Mouse (Mus musculus) heart, embryonic 12.5 days (tissue): ENCODE measurements around the gene Bloc1s5. TPM values are rescaled to one million over a fixed set of nuclear protein-coding genes. Genes with fewer than 3 reads are reported as not detected.
"Not testable (repeated sequence)": the region's sequence is repeated elsewhere in the genome, so short reads cannot be mapped to it uniquely, and the experiment has no call there.

ENCODE experiments used
- ATAC-seq: fragments of 200-750 bp; cut with Nextera tagmentation; 2 replicates; pipeline ENCODE4 v1.8.0; 2017; ENCODE audit warnings: moderate TSS enrichment, moderate library complexity; ENCODE audit not compliant: insufficient number of reproducible peaks, low FRiP score
- H3K27ac ChIP-seq: fragments of 300-500 bp; sonication (generic); 2 replicates; pipeline ENCODE4 v1.5.1; 2016; ENCODE audit warnings: mild to moderate bottlenecking, moderate library complexity; ENCODE audit not compliant: poor library complexity, severe bottlenecking
- H3K27me3 ChIP-seq: fragments of 300-500 bp; sonication (generic); replicated peaks from 2 replicates; pipeline ENCODE4 v1.6.1; 2016; ENCODE audit warnings: mild to moderate bottlenecking, moderate library complexity
- H3K36me3 ChIP-seq: fragments of 300-500 bp; sonication (generic); 2 replicates; pipeline ENCODE4 v1.6.1; 2016; ENCODE audit warnings: mild to moderate bottlenecking, moderate library complexity
- H3K4me1 ChIP-seq: fragments of 300-500 bp; sonication (generic); replicated peaks from 2 replicates; pipeline ENCODE4 v1.6.1; 2016; ENCODE audit warnings: mild to moderate bottlenecking
- H3K4me2 ChIP-seq: fragments of 300-500 bp; sonication (generic); 2 replicates; pipeline ENCODE4 v1.6.1; 2016; ENCODE audit warnings: mild to moderate bottlenecking, moderate library complexity
- H3K4me3 ChIP-seq: fragments of 300-500 bp; sonication (generic); 2 replicates; pipeline ENCODE4 v1.5.1; 2016; ENCODE audit warnings: mild to moderate bottlenecking
- H3K9ac ChIP-seq: fragments of 300-500 bp; sonication (generic); 2 replicates; pipeline ENCODE4 v1.6.1; 2016; ENCODE audit warnings: mild to moderate bottlenecking, moderate library complexity
- H3K9me3 ChIP-seq: fragments of 300-500 bp; sonication (generic); replicated peaks from 2 replicates; pipeline ENCODE4 v1.6.1; 2016; ENCODE audit warnings: mild to moderate bottlenecking, moderate library complexity
- WGBS: fragments of 180-500 bp; shearing (Covaris S2); methylation state at CpG from one replicate; pipeline ENCODE4 v1.1.7; 2016; 5-methylcytosine and 5-hydroxymethylcytosine counted together
- polyA plus RNA-seq: library from polyadenylated mRNA; unstranded; fragments of >200 nt; fragmentation: Nextera tagmentation; extraction: Ambion mirVana; gene quantifications from 2 replicates; pipeline ENCODE4 v1.2.1, GENCODE M21; 2016

Bloc1s5 gene
- polyA plus RNA-seq, 1 experiment from 2014 or later = 16.9 TPM

GRCm38 (mm10) chr13:38618001-38618630, 16.8 kb downstream of the Bloc1s5 start:
- not testable (repeated sequence) for H3K9me3 ChIP-seq, H3K4me3 ChIP-seq, H3K9ac ChIP-seq, H3K4me2 ChIP-seq, H3K27me3 ChIP-seq, H3K27ac ChIP-seq, ATAC-seq
- 46% methylated on average over 4 of the region's 4 CpGs for WGBS
- Histone ChIP-seq H3K36me3 (peaks cover 13% of the 10 kb centered on the region), H3K4me1 (peaks cover 27% of the 10 kb centered on the region)

- WGBS = 63% methylated on average over 4 of the region's 4 CpGs
- Histone ChIP-seq H3K36me3 (peaks cover 23% of the 10 kb centered on the region), H3K4me2 (no peak overlapping the region)
Measured at GRCm38 (mm10) chr13:38616887-38617286, 18.0 kb downstream of the Bloc1s5 start.

GRCm38 (mm10) chr13:38615656-38616055, 19.3 kb downstream of the Bloc1s5 start:
- H3K27ac ChIP-seq = no peak overlapping the region
- no peak for ATAC-seq

More at GRCm38 (mm10) chr13:38616887-38617286, 18.0 kb downstream of the Bloc1s5 start:
- H3K27ac ChIP-seq = no peak overlapping the region; the same call in 1 of the 2 replicates
- no peaks in the 10 kb centered on the region for H3K27me3 ChIP-seq
- no peak overlapping the region for H3K4me3 ChIP-seq
- H3K4me1 ChIP-seq = peaks cover 27% of the 10 kb centered on the region
- peaks cover 5% of the 10 kb centered on the region; the same call in 1 of the 2 replicates for H3K9me3 ChIP-seq
- no peak for ATAC-seq
- H3K9ac ChIP-seq = no peak overlapping the region

GRCm38 (mm10) chr13:38614298-38614697, 20.6 kb downstream of the Bloc1s5 start:
- no peak overlapping the region for H3K9ac ChIP-seq
- H3K4me2 ChIP-seq = no peak overlapping the region
- no peak overlapping the region; the same call in 1 of the 2 replicates for H3K27ac ChIP-seq
- peaks cover 5% of the 10 kb centered on the region; the same call in 1 of the 2 replicates for H3K9me3 ChIP-seq
- H3K27me3 ChIP-seq = no peaks in the 10 kb centered on the region
- peaks cover 35% of the 10 kb centered on the region for H3K4me1 ChIP-seq
- H3K36me3 ChIP-seq = peaks cover 20% of the 10 kb centered on the region
- no peak overlapping the region for H3K4me3 ChIP-seq
- WGBS = 46% methylated on average over 5 of the region's 5 CpGs
- no peak for ATAC-seq

More at GRCm38 (mm10) chr13:38615656-38616055, 19.3 kb downstream of the Bloc1s5 start:
- Histone ChIP-seq H3K4me1 (peaks cover 28% of the 10 kb centered on the region), H3K9me3 (peaks cover 5% of the 10 kb centered on the region; the same call in 1 of the 2 replicates), H3K4me3 (no peak overlapping the region), H3K36me3 (peaks cover 20% of the 10 kb centered on the region), H3K4me2 (no peak overlapping the region), H3K27me3 (no peaks in the 10 kb centered on the region), H3K9ac (no peak overlapping the region)
- 38% methylated on average over 5 of the region's 5 CpGs for WGBS

DNA sequence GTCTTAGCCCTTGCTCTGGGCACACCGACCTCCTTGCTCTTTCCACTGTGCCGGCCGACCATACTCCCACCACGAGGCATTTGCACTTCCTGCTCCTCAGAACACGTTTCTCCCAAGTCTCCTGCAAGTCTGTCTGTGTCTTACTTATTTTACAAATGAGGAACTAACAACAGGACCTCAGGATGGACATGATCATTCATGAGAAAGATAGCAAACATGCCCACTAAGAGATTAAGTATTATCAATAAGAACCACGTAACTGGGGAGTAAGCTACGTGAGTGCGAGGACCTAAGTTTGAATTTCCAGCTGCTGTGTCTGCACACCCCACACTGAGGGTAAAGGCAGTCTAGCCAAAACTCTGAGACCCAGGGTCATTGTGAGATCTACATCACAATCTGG, 21.3 kb downstream of the Bloc1s5 start:
- ATAC-seq = no peak

DNA sequence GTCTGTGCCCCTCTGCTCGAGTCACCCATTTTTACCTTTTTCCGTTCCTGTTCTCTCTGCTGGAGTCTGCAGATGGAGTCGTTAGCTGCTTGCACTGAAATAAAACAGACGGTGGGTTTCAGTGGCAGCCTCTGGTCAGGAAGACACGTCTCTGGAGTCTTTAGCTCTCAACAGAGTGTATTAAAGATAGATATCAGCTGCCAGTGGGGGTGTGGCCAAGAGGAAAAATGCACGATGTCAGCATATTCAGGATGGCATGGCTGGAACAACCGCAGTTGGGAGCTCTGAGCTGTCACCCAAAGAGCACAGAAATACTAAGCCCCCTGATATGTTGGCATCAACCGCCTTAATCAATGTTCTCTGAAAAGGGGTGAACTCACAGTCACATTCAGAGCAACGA, 22.3 kb downstream of the Bloc1s5 start:
- H3K4me3 ChIP-seq = no peak overlapping the region
- H3K9me3 ChIP-seq = peaks cover 5% of the 10 kb centered on the region; the same call in 1 of the 2 replicates
- no peak for ATAC-seq
- peaks cover 35% of the 10 kb centered on the region for H3K4me1 ChIP-seq
- no peaks in the 10 kb centered on the region for H3K27me3 ChIP-seq
- H3K9ac ChIP-seq = no peak overlapping the region
- no peak overlapping the region for H3K27ac ChIP-seq
- H3K36me3 ChIP-seq = peaks cover 17% of the 10 kb centered on the region
- 72% methylated on average over 9 of the region's 9 CpGs for WGBS
- H3K4me2 ChIP-seq = no peak overlapping the region

More for the DNA sequence above, 21.3 kb downstream of the Bloc1s5 start:
- Histone ChIP-seq H3K4me1 (peaks cover 35% of the 10 kb centered on the region), H3K27ac (no peak overlapping the region), H3K9me3 (peaks cover 5% of the 10 kb centered on the region; the same call in 1 of the 2 replicates), H3K27me3 (no peaks in the 10 kb centered on the region), H3K4me3 (no peak overlapping the region), H3K4me2 (no peak overlapping the region), H3K36me3 (peaks cover 17% of the 10 kb centered on the region), H3K9ac (no peak overlapping the region; the same call in 1 of the 2 replicates)
- WGBS = 65% methylated on average over 8 of the region's 8 CpGs

GRCm38 (mm10) chr13:38612179-38612578, 22.7 kb downstream of the Bloc1s5 start:
- ATAC-seq = no peak
- H3K9ac ChIP-seq = no peak overlapping the region

DNA sequence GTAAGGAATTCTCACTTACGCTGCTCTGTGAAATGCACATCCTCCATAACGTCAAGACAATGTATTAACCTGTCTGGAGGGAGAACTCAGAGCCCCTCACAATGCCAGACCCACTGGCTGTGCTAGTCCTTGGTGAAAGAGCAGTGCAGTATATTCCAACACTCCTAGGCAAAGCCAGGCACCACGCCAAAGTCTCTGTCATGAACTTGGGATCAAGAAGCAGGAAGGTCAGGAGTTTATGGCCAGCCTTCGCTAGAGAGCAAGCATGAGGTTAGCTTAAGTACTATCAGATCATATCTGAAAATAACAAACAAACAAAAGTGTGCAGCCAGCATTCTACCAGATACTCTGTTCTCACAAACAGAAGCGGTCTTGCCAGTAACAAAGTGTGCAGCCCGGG, 24.6 kb downstream of the Bloc1s5 start:
- Histone ChIP-seq H3K4me2 (no peak overlapping the region), H3K36me3 (peaks cover 12% of the 10 kb centered on the region), H3K27ac (no peak overlapping the region), H3K9ac (no peak overlapping the region), H3K27me3 (no peaks in the 10 kb centered on the region), H3K9me3 (peaks cover 5% of the 10 kb centered on the region; the same call in 1 of the 2 replicates), H3K4me1 (peaks cover 21% of the 10 kb centered on the region), H3K4me3 (no peak overlapping the region)
- 70% methylated on average over 6 of the region's 6 CpGs for WGBS
- no peak for ATAC-seq

More at GRCm38 (mm10) chr13:38612179-38612578, 22.7 kb downstream of the Bloc1s5 start:
- no peak overlapping the region for H3K4me3 ChIP-seq
- H3K4me1 ChIP-seq = peaks cover 32% of the 10 kb centered on the region
- H3K27me3 ChIP-seq = no peaks in the 10 kb centered on the region
- no peak overlapping the region for H3K4me2 ChIP-seq
- WGBS = 95% methylated on average over 4 of the region's 4 CpGs
- H3K36me3 ChIP-seq = peaks cover 13% of the 10 kb centered on the region
- peaks cover 5% of the 10 kb centered on the region; the same call in 1 of the 2 replicates for H3K9me3 ChIP-seq
- H3K27ac ChIP-seq = no peak overlapping the region

DNA sequence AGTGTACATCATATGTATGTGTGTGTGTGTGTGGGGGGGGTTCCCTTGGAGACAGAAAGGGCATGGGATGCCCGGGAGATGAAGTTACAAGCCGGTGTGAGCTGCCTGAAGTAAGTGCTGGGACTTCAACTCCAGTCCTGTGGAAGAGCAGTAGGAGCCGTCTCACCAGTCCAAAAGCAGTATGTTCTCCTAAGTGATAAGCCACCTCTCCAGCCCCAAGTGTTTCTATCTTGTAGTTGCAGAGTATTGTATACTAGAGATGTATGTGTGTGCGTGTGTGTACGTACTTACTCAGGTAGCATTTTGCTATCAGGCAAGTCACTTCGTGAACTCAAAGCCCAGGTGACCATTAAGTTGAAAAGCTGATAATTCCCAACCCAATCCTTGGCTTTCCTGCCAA, 27.8 kb downstream of the Bloc1s5 start:
- Histone ChIP-seq H3K36me3 (peaks cover 14% of the 10 kb centered on the region), H3K4me3 (no peak overlapping the region), H3K4me1 (peaks cover 23% of the 10 kb centered on the region), H3K27me3 (no peaks in the 10 kb centered on the region), H3K9me3 (no peaks in the 10 kb centered on the region), H3K4me2 (no peak overlapping the region), H3K9ac (no peak overlapping the region), H3K27ac (no peak overlapping the region)
- 80% methylated on average over 6 of the region's 6 CpGs for WGBS
- no peak for ATAC-seq

DNA sequence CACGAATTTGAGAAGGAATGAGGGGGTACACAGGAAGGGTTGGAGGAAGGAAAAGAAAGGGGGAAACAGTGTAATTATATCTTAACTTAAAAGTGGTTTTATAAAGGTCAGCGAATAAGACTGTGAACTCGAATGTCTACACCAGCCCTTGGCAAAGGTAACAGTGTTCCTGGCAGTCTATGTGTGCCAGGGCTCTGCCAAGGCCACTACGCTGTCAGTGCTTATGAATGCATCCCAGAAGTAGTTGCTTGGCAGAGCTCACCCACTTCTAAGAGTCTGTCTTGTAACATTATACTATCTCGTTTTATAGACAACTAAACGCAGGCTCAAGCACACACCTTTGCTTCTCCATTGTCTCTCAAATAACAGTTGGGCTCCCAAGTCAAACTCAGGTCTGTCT, 29.6 kb downstream of the Bloc1s5 start:
- Histone ChIP-seq H3K4me1 (peaks cover 28% of the 10 kb centered on the region), H3K4me2 (no peak overlapping the region), H3K27ac (no peak overlapping the region), H3K4me3 (no peak overlapping the region), H3K9ac (no peak overlapping the region), H3K36me3 (peaks cover 9% of the 10 kb centered on the region; the same call in 1 of the 2 replicates), H3K27me3 (no peaks in the 10 kb centered on the region), H3K9me3 (no peaks in the 10 kb centered on the region)
- WGBS = 81% methylated on average over 6 of the region's 6 CpGs
- no peak for ATAC-seq

GRCm38 (mm10) chr13:38602966-38603365, 31.9 kb downstream of the Bloc1s5 start:
- Histone ChIP-seq H3K9me3 (no peaks in the 10 kb centered on the region), H3K9ac (no peak overlapping the region; the same call in 1 of the 2 replicates), H3K27ac (peak overlapping the region; percentile 56; the same call in 1 of the 2 replicates), H3K4me1 (peaks cover 24% of the 10 kb centered on the region), H3K4me3 (no peak overlapping the region), H3K4me2 (peak overlapping the region; percentile 34), H3K27me3 (no peaks in the 10 kb centered on the region), H3K36me3 (peaks cover 12% of the 10 kb centered on the region; the same call in 1 of the 2 replicates)
- 84% methylated on average over 13 of the region's 13 CpGs for WGBS
- ATAC-seq = no peak
